Mouse (Mus musculus): ENCODE results near the gene Tbc1d24. TPM values are rescaled to one million over a fixed set of nuclear protein-coding genes. Genes with fewer than 3 reads are reported as not detected.
A peak's percentile ranks its signal among the peaks of the same experiment; 100 is the strongest.

The Tbc1d24 gene
- total and polyA plus RNA-seq, 2 experiments = 13.3 to 31.5 TPM

- TF ChIP-seq CTCF (IDR thresholded peaks at IDR 0.05; ENCODE audit: low read depth, low read length) (no peak), POLR2A (IDR thresholded peaks at IDR 0.05; ENCODE audit: extremely low read depth, insufficient read depth, low read length) (no peak)
- no peak for DNase-seq (ENCODE audit: extremely low read depth, low read depth, low spot score)
- no peaks in the 10 kb centered on the region; the same call in 1 of the 2 replicates for H3K36me3 ChIP-seq (ENCODE audit: control insufficient read depth, insufficient read depth, low read length)
- H3K27ac ChIP-seq (replicated peaks; ENCODE audit: insufficient read depth, low read depth, low read length) = peak overlapping the region; percentile 57
- H3K4me1 ChIP-seq (ENCODE audit: control insufficient read depth, insufficient read depth, low read length) = peaks cover 46% of the 10 kb centered on the region
- WGBS = 91% methylated on average over 3 of the region's 3 CpGs
- no peaks in the 10 kb centered on the region for H3K27me3 ChIP-seq (ENCODE audit: control insufficient read depth, insufficient read depth, low read length)
- no peak overlapping the region for H3K9ac ChIP-seq (ENCODE audit: low read depth, low read length)
- no peak overlapping the region for H3K4me3 ChIP-seq (ENCODE audit: insufficient read depth, low read depth, low read length)
- H3K79me2 ChIP-seq (ENCODE audit: control insufficient read depth, insufficient read depth, low read length) = peaks cover 7% of the 10 kb centered on the region; the same call in 1 of the 2 replicates
Measured at GRCm38 (mm10) chr17:24209916-24210240, 4.5 kb upstream of the Tbc1d24 start.

DNA sequence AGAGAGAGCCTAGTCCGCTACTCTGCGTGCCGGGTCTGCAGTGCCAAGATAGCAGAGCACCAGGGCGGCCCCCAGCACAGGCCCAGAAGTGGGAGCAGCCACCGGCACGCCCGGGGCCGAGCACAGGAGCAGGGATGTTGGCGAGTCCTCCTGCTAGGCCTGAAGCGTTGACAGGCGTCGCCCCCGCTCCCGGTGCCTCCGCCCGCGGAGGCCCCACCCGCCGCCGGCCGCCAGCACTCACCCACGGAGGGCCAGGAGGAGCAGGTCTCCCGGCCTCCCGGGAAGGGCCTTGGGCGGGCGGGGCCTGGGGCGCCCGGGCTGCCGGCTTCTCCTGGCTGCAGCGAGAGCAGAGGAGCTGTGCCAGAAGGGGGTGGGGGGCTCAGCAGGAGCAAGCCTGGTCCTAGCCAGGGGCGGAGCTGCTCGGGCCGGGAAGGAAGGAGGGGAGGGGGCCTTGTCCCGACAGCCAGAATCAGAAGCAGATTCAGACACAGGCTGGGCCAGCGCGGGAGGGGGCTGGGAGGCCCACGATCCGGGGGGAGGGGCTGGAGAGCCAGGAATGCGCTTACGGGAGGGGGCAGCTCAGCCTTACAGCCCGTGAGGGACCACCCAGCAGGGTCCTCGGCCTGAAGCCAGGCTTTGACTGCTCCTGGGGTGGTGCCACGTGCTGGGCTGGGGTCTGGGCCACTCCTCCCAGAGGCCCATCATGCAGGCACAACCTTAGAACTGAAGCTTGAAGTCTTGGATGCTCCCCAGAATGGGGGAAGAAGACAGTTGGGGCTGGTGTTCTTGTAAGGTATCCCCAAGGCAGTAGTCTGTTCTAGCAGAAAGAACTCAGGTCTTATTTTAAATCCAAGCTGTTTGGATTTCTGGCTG, 3.9 kb upstream of the Tbc1d24 start, which contains the start of gene Ntn3:
Gene Ntn3 (minus strand): TSS at position 489 of the 873 bp plus-strand sequence.
- no peak for DNase-seq (ENCODE audit: extremely low read depth, low read depth, low spot score)
- 10% methylated on average over 39 of the region's 43 CpGs for WGBS
- Histone ChIP-seq H3K36me3 (ENCODE audit: control insufficient read depth, insufficient read depth, low read length) (no peaks in the 10 kb centered on the region), H3K79me2 (ENCODE audit: control insufficient read depth, insufficient read depth, low read length) (peaks cover 11% of the 10 kb centered on the region; the same call in 1 of the 2 replicates), H3K4me3 (ENCODE audit: insufficient read depth, low read depth, low read length) (peak within 1 kb of the TSS; percentile 70), H3K27me3 (ENCODE audit: control insufficient read depth, insufficient read depth, low read length) (no peaks in the 10 kb centered on the region), H3K9ac (ENCODE audit: low read depth, low read length) (peak within 1 kb of the TSS; percentile 83), H3K4me1 (ENCODE audit: control insufficient read depth, insufficient read depth, low read length) (peaks cover 49% of the 10 kb centered on the region), H3K27ac (replicated peaks; ENCODE audit: insufficient read depth, low read depth, low read length) (peak within 1 kb of the TSS; percentile 90)
- TF ChIP-seq CTCF (IDR thresholded peaks at IDR 0.05; ENCODE audit: low read depth, low read length) = no peak
- no peak for TF ChIP-seq POLR2A (IDR thresholded peaks at IDR 0.05; ENCODE audit: extremely low read depth, insufficient read depth, low read length)

DNA sequence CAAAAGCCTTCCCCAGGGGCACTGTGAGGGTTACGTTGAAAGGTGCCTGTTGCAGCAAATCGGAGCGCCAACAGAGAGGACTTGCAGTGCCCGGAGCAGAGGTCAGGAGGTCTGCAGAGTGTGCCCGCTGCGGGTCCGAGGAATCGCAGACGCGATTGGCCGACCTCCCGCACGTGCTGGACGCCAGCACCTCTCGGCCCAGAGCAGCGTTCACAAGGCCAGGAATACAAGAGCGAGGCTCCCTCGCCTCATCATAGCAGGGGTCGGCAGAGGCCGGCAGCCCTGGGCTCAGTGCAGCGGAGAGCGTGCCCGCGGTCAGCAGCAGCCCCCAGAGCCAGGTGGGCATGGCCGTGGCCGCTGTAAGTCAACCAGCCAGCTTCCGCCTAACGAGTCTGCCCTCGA, 3.3 kb upstream of the Tbc1d24 start:
- 7% methylated on average over 29 of the region's 29 CpGs for WGBS
- TF ChIP-seq CTCF (IDR thresholded peaks at IDR 0.05; ENCODE audit: low read depth, low read length) = no peak
- peak; percentile 25; the same call in 1 of the 2 replicates for TF ChIP-seq POLR2A (IDR thresholded peaks at IDR 0.05; ENCODE audit: extremely low read depth, insufficient read depth, low read length)

GRCm38 (mm10) chr17:24207768-24208640, 2.6 kb upstream of the Tbc1d24 start:
- Histone ChIP-seq H3K27me3 (ENCODE audit: control insufficient read depth, insufficient read depth, low read length) (no peaks in the 10 kb centered on the region), H3K9ac (ENCODE audit: low read depth, low read length) (peak overlapping the region; percentile 83), H3K4me3 (ENCODE audit: insufficient read depth, low read depth, low read length) (peak overlapping the region; percentile 70; the same call in 1 of the 2 replicates), H3K36me3 (ENCODE audit: control insufficient read depth, insufficient read depth, low read length) (no peaks in the 10 kb centered on the region), H3K27ac (replicated peaks; ENCODE audit: insufficient read depth, low read depth, low read length) (peak overlapping the region; percentile 90), H3K79me2 (ENCODE audit: control insufficient read depth, insufficient read depth, low read length) (peaks cover 16% of the 10 kb centered on the region; the same call in 1 of the 2 replicates), H3K4me1 (ENCODE audit: control insufficient read depth, insufficient read depth, low read length) (peaks cover 46% of the 10 kb centered on the region)
- DNase-seq (ENCODE audit: extremely low read depth, low read depth, low spot score) = no peak
- WGBS = 86% methylated on average over 34 of the region's 34 CpGs
- 0 out of 2 replicates have a peak, but pooled peaks have one; percentile 0 for TF ChIP-seq POLR2A (IDR thresholded peaks at IDR 0.05; ENCODE audit: extremely low read depth, insufficient read depth, low read length)
- TF ChIP-seq CTCF (IDR thresholded peaks at IDR 0.05; ENCODE audit: low read depth, low read length) = no peak

More for the DNA sequence above, 3.3 kb upstream of the Tbc1d24 start:
- H3K9ac ChIP-seq (ENCODE audit: low read depth, low read length) = peak overlapping the region; percentile 83
- no peaks in the 10 kb centered on the region for H3K27me3 ChIP-seq (ENCODE audit: control insufficient read depth, insufficient read depth, low read length)
- no peaks in the 10 kb centered on the region for H3K36me3 ChIP-seq (ENCODE audit: control insufficient read depth, insufficient read depth, low read length)
- peak; percentile 84 for DNase-seq (ENCODE audit: extremely low read depth, low read depth, low spot score)
- peaks cover 48% of the 10 kb centered on the region for H3K4me1 ChIP-seq (ENCODE audit: control insufficient read depth, insufficient read depth, low read length)
- H3K27ac ChIP-seq (replicated peaks; ENCODE audit: insufficient read depth, low read depth, low read length) = peak overlapping the region; percentile 90
- peak overlapping the region; percentile 70 for H3K4me3 ChIP-seq (ENCODE audit: insufficient read depth, low read depth, low read length)
- peaks cover 11% of the 10 kb centered on the region; the same call in 1 of the 2 replicates for H3K79me2 ChIP-seq (ENCODE audit: control insufficient read depth, insufficient read depth, low read length)

- 31% methylated on average over 61 of the region's 62 CpGs for WGBS
- Histone ChIP-seq H3K4me1 (ENCODE audit: control insufficient read depth, insufficient read depth, low read length) (peaks cover 44% of the 10 kb centered on the region), H3K27ac (replicated peaks; ENCODE audit: insufficient read depth, low read depth, low read length) (no peak overlapping the region)
Measured at GRCm38 (mm10) chr17:24206451-24207351, 1.3 kb upstream of the Tbc1d24 start.

More at GRCm38 (mm10) chr17:24206451-24207351, 1.3 kb upstream of the Tbc1d24 start:
- Histone ChIP-seq H3K79me2 (ENCODE audit: control insufficient read depth, insufficient read depth, low read length) (peaks cover 19% of the 10 kb centered on the region; the same call in 1 of the 2 replicates), H3K27me3 (ENCODE audit: control insufficient read depth, insufficient read depth, low read length) (no peaks in the 10 kb centered on the region), H3K9ac (ENCODE audit: low read depth, low read length) (peak overlapping the region; percentile 54), H3K36me3 (ENCODE audit: control insufficient read depth, insufficient read depth, low read length) (no peaks in the 10 kb centered on the region), H3K4me3 (ENCODE audit: insufficient read depth, low read depth, low read length) (peak overlapping the region; percentile 24; the same call in 1 of the 2 replicates)
- TF ChIP-seq CTCF (IDR thresholded peaks at IDR 0.05; ENCODE audit: low read depth, low read length) (no peak), POLR2A (IDR thresholded peaks at IDR 0.05; ENCODE audit: extremely low read depth, insufficient read depth, low read length) (no peak)
- no peak for DNase-seq (ENCODE audit: extremely low read depth, low read depth, low spot score)
